Mouse (Mus musculus) forebrain, embryonic 14.5 days (tissue): ENCODE data around the gene Tyw1. TPM values are rescaled to one million over a fixed set of nuclear protein-coding genes. Genes with fewer than 3 reads are reported as not detected.
A peak's percentile ranks its signal among the peaks of the same experiment; 100 is the strongest.

Experiments
- ATAC-seq: fragments of 200-750 bp; cut with Nextera tagmentation; 2 replicates; pipeline ENCODE4 v1.8.0; 2017; ENCODE audit warnings: mild to moderate bottlenecking, moderate library complexity
- DNase-seq: peaks from one replicate; pipeline ENCODE4 v3.0.0-alpha.2; 2015; ENCODE audit warnings: low spot score
- H3K27ac ChIP-seq: fragments of 300-500 bp; sonication (generic); 2 replicates; pipeline ENCODE4 v1.5.1; 2014; ENCODE audit warnings: low read depth, mild to moderate bottlenecking, control low read depth, low read length, moderate library complexity
- H3K27me3 ChIP-seq: fragments of 300-500 bp; sonication (generic); replicated peaks from 2 replicates; pipeline ENCODE4 v1.6.1; 2014; ENCODE audit warnings: low read length, control low read depth, mixed read lengths; ENCODE audit not compliant: control insufficient read depth, insufficient read depth
- H3K36me3 ChIP-seq: fragments of 300-500 bp; sonication (generic); 2 replicates; pipeline ENCODE4 v1.6.1; 2014; ENCODE audit warnings: low read length, control low read depth; ENCODE audit not compliant: control insufficient read depth, insufficient read depth
- H3K4me1 ChIP-seq: fragments of 300-500 bp; sonication (generic); 2 replicates; pipeline ENCODE4 v1.6.1; 2014; ENCODE audit warnings: antibody characterized with exemption, low read length, control low read depth; ENCODE audit not compliant: control insufficient read depth, insufficient read depth
- H3K4me2 ChIP-seq: fragments of 300-500 bp; sonication (generic); 2 replicates; pipeline ENCODE4 v1.6.1; 2014; ENCODE audit warnings: mild to moderate bottlenecking, control low read depth, low read length
- H3K4me3 ChIP-seq: fragments of 300-500 bp; sonication (generic); 2 replicates; pipeline ENCODE4 v1.5.1; 2014; ENCODE audit warnings: low read depth, low read length, control low read depth
- H3K9ac ChIP-seq: fragments of 300-500 bp; sonication (generic); 2 replicates; pipeline ENCODE4 v1.6.1; 2014; ENCODE audit warnings: mild to moderate bottlenecking, low read length, control low read depth, moderate library complexity
- H3K9me3 ChIP-seq: fragments of 300-500 bp; sonication (generic); replicated peaks from 2 replicates; pipeline ENCODE4 v1.6.1; 2016; ENCODE audit warnings: low read length, control low read depth, mixed read lengths; ENCODE audit not compliant: control insufficient read depth
- WGBS: fragments of 180-500 bp; shearing (Covaris S2); extraction: QIAGEN DNeasy Blood & Tissue Kit; methylation state at CpG from one replicate; pipeline ENCODE4 v1.1.7; 2014; 5-methylcytosine and 5-hydroxymethylcytosine counted together
- polyA plus RNA-seq: library from polyadenylated mRNA; unstranded; fragments of >200 nt; fragmentation: Nextera tagmentation; extraction: Ambion mirVana; gene quantifications from 2 replicates; pipeline ENCODE4 v1.2.1, GENCODE M21; 2014

Tyw1 gene
- polyA plus RNA-seq, 1 experiment from 2014 or later, result 29.4 TPM

- Histone ChIP-seq H3K4me2 (no peak overlapping the region), H3K4me1 (no peaks in the 10 kb centered on the region), H3K36me3 (peaks cover 45% of the 10 kb centered on the region), H3K27me3 (no peaks in the 10 kb centered on the region), H3K9ac (no peak overlapping the region), H3K9me3 (no peaks in the 10 kb centered on the region), H3K4me3 (no peak overlapping the region), H3K27ac (no peak overlapping the region)
- DNase-seq, result peak; percentile 40
- ATAC-seq, result no peak; the same call in 1 of the 2 replicates
- 81% methylated on average over 4 of the region's 4 CpGs for WGBS
Observed at GRCm38 (mm10) chr5:130292976-130293375, 37.6 kb downstream of the Tyw1 start.

GRCm38 (mm10) chr5:130293941-130294340 lies 38.5 kb downstream of the Tyw1 start:
- Histone ChIP-seq H3K36me3 (peaks cover 38% of the 10 kb centered on the region), H3K27me3 (no peaks in the 10 kb centered on the region), H3K4me2 (no peak overlapping the region), H3K4me1 (no peaks in the 10 kb centered on the region), H3K9ac (no peak overlapping the region), H3K4me3 (no peak overlapping the region), H3K9me3 (no peaks in the 10 kb centered on the region), H3K27ac (no peak overlapping the region)
- WGBS, result 81% methylated on average over 5 of the region's 5 CpGs
- ATAC-seq (no peak), DNase-seq (no peak)

GRCm38 (mm10) chr5:130294598-130294997 lies 39.2 kb downstream of the Tyw1 start:
- Histone ChIP-seq H3K4me2 (no peak overlapping the region), H3K4me1 (no peaks in the 10 kb centered on the region), H3K9me3 (no peaks in the 10 kb centered on the region), H3K27ac (no peak overlapping the region), H3K27me3 (no peaks in the 10 kb centered on the region), H3K36me3 (peaks cover 33% of the 10 kb centered on the region), H3K9ac (no peak overlapping the region), H3K4me3 (no peak overlapping the region)
- DNase-seq (peak; percentile 53), ATAC-seq (no peak)
- 78% methylated on average over 6 of the region's 6 CpGs for WGBS

GRCm38 (mm10) chr5:130296071-130296470 lies 40.7 kb downstream of the Tyw1 start:
- H3K36me3 ChIP-seq, result peaks cover 41% of the 10 kb centered on the region
- no peaks in the 10 kb centered on the region for H3K9me3 ChIP-seq
- no peak overlapping the region for H3K27ac ChIP-seq
- no peak overlapping the region for H3K4me3 ChIP-seq
- ATAC-seq, result no peak
- no peaks in the 10 kb centered on the region for H3K27me3 ChIP-seq
- WGBS, result 76% methylated on average over 5 of the region's 5 CpGs
- H3K9ac ChIP-seq, result no peak overlapping the region
- H3K4me2 ChIP-seq, result no peak overlapping the region
- no peak for DNase-seq
- H3K4me1 ChIP-seq, result no peaks in the 10 kb centered on the region

- Histone ChIP-seq H3K9ac (no peak overlapping the region), H3K4me1 (no peaks in the 10 kb centered on the region), H3K4me3 (no peak overlapping the region), H3K9me3 (no peaks in the 10 kb centered on the region), H3K27ac (no peak overlapping the region), H3K4me2 (no peak overlapping the region), H3K36me3 (peaks cover 41% of the 10 kb centered on the region), H3K27me3 (no peaks in the 10 kb centered on the region)
- DNase-seq (no peak), ATAC-seq (no peak)
- 86% methylated on average over 9 of the region's 9 CpGs for WGBS
Observed at GRCm38 (mm10) chr5:130298831-130299460, 43.5 kb downstream of the Tyw1 start.

GRCm38 (mm10) chr5:130299526-130299925 lies 44.1 kb downstream of the Tyw1 start:
- H3K9ac ChIP-seq, result no peak overlapping the region
- H3K4me3 ChIP-seq, result no peak overlapping the region
- peaks cover 46% of the 10 kb centered on the region for H3K36me3 ChIP-seq
- H3K4me2 ChIP-seq, result no peak overlapping the region
- no peak overlapping the region for H3K27ac ChIP-seq
- DNase-seq (no peak), ATAC-seq (no peak)
- no peaks in the 10 kb centered on the region for H3K9me3 ChIP-seq
- WGBS, result 89% methylated on average over 8 of the region's 8 CpGs
- H3K4me1 ChIP-seq, result no peaks in the 10 kb centered on the region
- H3K27me3 ChIP-seq, result no peaks in the 10 kb centered on the region

GRCm38 (mm10) chr5:130303611-130304010 lies 48.2 kb downstream of the Tyw1 start:
- H3K9me3 ChIP-seq, result no peaks in the 10 kb centered on the region
- no peak overlapping the region for H3K9ac ChIP-seq
- H3K27ac ChIP-seq, result no peak overlapping the region
- DNase-seq (no peak), ATAC-seq (no peak)
- H3K36me3 ChIP-seq, result peaks cover 35% of the 10 kb centered on the region
- H3K27me3 ChIP-seq, result no peaks in the 10 kb centered on the region
- no peaks in the 10 kb centered on the region for H3K4me1 ChIP-seq
- no peak overlapping the region for H3K4me2 ChIP-seq
- 96% methylated on average over 6 of the region's 6 CpGs for WGBS
- H3K4me3 ChIP-seq, result no peak overlapping the region

GRCm38 (mm10) chr5:130307921-130308320 lies 52.5 kb downstream of the Tyw1 start:
- Histone ChIP-seq H3K36me3 (peaks cover 14% of the 10 kb centered on the region; the same call in 1 of the 2 replicates), H3K9me3 (no peaks in the 10 kb centered on the region), H3K9ac (no peak overlapping the region), H3K4me2 (no peak overlapping the region), H3K4me3 (no peak overlapping the region), H3K4me1 (no peaks in the 10 kb centered on the region), H3K27ac (no peak overlapping the region), H3K27me3 (no peaks in the 10 kb centered on the region)
- DNase-seq (no peak), ATAC-seq (no peak)
- 72% methylated on average over 7 of the region's 7 CpGs for WGBS

- H3K4me3 ChIP-seq, result no peak overlapping the region
- DNase-seq, result no peak
Observed at GRCm38 (mm10) chr5:130310077-130310476, 54.7 kb downstream of the Tyw1 start.

More at GRCm38 (mm10) chr5:130310077-130310476, 54.7 kb downstream of the Tyw1 start:
- Histone ChIP-seq H3K36me3 (peaks cover 4% of the 10 kb centered on the region; the same call in 1 of the 2 replicates), H3K9ac (no peak overlapping the region), H3K9me3 (no peaks in the 10 kb centered on the region), H3K4me1 (no peaks in the 10 kb centered on the region), H3K4me2 (no peak overlapping the region), H3K27ac (no peak overlapping the region), H3K27me3 (no peaks in the 10 kb centered on the region)
- 97% methylated on average over 4 of the region's 4 CpGs for WGBS
- ATAC-seq, result no peak
